Mouse (Mus musculus): ENCODE results near the gene Rnf144a.
"Not testable (repeated sequence)": the region's sequence is repeated elsewhere in the genome, so short reads cannot be mapped to it uniquely, and the experiment has no call there.

The Rnf144a gene

GRCm38 (mm10) chr12:26415104-26415771, at the start of gene Rnf144a:
Rnf144a (minus strand) TSS chr12:26415254.
- peak; percentile 88 for DNase-seq (ENCODE audit: low read depth, low spot score)

GRCm38 (mm10) chr12:26460091-26460490, 45.0 kb upstream of the Rnf144a start:
- DNase-seq (ENCODE audit: low read depth, low spot score): peak; percentile 14

DNA sequence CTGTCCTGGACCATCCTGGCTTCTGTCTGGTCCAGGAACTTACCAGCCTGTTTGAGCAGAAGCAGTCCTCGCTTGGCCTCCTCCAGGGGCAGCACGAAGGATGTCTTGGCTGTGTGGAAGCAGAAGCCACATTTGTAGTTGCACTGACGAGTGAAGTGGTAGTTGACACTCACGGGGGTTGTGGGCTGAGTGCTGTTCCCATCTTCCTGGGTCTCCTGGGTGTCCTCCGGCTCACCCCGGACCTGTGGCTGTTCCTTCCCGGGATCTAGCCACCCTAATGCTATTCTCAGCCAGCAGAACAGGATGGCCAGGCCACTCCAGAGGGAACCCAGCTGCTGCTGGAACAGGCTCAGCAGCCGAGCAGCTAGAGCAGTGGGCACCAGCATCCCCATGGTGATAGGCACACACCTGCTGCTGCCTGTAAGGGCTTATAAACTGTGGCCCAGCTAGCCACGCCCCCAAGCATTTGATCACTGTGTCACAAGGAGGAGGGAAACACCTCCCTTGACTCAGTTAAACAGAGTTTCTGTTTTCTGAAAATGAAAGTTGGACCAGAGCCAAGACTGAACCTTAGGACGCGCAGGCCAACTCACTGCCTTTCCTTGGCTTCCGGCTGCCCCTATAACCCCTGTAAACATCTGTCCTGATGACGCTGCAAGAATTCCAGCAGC, 41.1 kb upstream of the Rnf144a start, which contains the start of gene Rsad2:
Gene Rsad2 (minus strand): TSS at position 425 of the 671 bp plus-strand sequence.
- peak; percentile 93 for DNase-seq (ENCODE audit: low read depth, low spot score)

- DNase-seq (ENCODE audit: low read depth, low spot score): no peak
Measured at GRCm38 (mm10) chr12:26454682-26455081, 39.6 kb upstream of the Rnf144a start.

GRCm38 (mm10) chr12:26452951-26453350, 37.9 kb upstream of the Rnf144a start:
- no peak for DNase-seq (ENCODE audit: low read depth, low spot score)

GRCm38 (mm10) chr12:26451150-26451549, 36.1 kb upstream of the Rnf144a start:
- DNase-seq (ENCODE audit: low read depth, low spot score): no peak

DNA sequence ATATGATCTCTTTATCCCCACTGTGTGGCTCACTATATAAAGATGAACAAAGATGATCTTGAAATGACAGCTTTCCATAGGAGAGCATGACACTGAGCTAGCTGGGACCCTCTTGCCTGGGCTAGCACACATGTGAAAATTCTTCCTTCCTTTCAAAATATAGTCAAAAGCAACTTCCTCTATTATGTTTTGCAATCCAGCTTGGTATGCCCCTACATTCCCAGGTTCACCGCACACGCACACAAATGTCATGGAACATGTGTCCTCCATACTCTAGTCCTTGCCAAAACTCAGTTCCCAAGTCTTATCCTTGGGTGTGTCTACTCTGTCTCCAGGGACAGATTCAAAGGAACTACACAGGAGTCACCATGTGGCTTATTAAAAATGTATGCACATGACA, 34.4 kb upstream of the Rnf144a start:
- DNase-seq (ENCODE audit: low read depth, low spot score): no peak

- no peak for DNase-seq (ENCODE audit: low read depth, low spot score)
Measured at GRCm38 (mm10) chr12:26446377-26447045, 31.5 kb upstream of the Rnf144a start.

DNA sequence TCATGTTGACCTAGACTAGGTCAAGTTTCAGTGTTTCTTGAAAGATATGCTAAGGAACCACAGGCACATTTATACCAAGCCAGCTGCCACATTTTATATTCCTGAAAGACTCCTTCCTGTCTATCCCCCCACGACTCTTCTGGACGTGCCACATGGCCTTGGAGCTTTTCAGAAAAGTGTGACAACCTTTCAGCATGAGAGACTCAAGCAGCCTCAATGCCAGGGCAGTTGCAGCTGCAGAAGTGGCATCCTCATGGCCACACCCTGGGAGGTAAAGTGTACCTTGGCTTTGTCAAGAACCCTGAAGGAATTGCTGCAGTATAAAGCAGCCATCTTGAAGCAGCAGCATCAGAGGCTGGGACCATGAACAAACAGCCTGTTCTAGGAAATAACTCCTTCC, 29.5 kb upstream of the Rnf144a start:
- no peak for DNase-seq (ENCODE audit: low read depth, low spot score)

DNA sequence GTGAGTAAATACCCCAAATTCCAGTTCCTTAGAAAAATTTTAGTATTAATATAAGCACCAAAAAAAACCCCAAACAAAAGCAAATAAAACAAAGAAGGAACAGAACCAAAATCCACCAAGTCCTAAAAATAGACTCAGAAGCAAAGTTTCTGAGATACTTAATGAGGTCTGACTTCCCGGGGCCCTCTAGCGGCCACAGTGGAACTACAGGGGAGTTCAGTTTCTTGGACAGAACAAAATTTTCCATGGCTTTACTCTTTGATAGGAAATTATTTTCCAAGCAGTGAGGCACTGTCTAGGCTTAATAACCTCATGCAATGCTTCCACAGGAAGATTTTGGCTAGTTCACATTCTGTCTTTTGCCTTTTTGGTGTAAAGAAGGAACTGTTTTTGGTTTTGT, 29.0 kb upstream of the Rnf144a start:
- DNase-seq (ENCODE audit: low read depth, low spot score): peak; percentile 62

- DNase-seq (ENCODE audit: low read depth, low spot score): peak; percentile 21
Measured at GRCm38 (mm10) chr12:26439366-26439765, 24.3 kb upstream of the Rnf144a start.

GRCm38 (mm10) chr12:26437950-26438349, 22.9 kb upstream of the Rnf144a start:
- DNase-seq (ENCODE audit: low read depth, low spot score): no peak

GRCm38 (mm10) chr12:26436334-26436733, 21.3 kb upstream of the Rnf144a start:
- DNase-seq (ENCODE audit: low read depth, low spot score): no peak

GRCm38 (mm10) chr12:26428771-26429170, 13.7 kb upstream of the Rnf144a start:
- not testable (repeated sequence) for DNase-seq (ENCODE audit: low read depth, low spot score)

DNA sequence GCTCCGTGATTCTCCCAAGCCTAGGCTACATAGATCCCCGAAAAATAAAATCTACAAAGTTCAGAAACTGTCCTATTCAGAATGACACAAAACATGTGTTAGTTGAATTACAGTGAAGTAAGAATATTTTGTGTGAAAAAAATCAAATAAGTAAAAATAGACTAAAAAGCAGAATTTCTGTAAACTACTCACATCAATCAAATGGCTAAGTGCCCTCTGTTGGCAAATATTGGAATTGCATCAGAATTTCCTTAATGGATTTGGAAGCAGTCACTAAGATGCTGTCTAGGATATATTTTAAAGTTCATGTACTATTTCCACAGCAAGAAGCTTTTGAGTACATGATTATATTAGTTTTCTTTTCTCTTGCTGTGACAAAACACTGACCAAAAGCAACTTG, 9.8 kb upstream of the Rnf144a start:
- DNase-seq (ENCODE audit: low read depth, low spot score): peak; percentile 63

DNA sequence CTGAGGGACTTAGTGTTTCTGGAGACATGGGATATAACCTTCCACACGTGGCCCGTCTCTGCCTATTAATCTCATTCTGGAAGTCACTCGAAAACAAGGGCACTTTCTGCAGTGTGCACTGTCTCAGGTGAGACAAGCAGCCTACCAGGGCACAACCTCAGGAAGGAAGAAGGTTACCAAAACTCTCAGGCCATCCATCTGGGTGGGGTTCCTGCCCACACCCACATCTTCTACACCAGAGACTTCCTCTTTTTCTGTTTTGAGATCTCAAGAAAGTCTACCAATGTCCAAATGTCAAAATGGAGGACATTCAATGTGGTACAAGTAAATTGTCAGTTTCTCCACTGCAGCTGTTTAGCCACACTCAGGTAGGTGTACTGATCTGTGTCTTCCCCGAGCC, 3.3 kb upstream of the Rnf144a start:
- peak; percentile 32 for DNase-seq (ENCODE audit: low read depth, low spot score)

DNA sequence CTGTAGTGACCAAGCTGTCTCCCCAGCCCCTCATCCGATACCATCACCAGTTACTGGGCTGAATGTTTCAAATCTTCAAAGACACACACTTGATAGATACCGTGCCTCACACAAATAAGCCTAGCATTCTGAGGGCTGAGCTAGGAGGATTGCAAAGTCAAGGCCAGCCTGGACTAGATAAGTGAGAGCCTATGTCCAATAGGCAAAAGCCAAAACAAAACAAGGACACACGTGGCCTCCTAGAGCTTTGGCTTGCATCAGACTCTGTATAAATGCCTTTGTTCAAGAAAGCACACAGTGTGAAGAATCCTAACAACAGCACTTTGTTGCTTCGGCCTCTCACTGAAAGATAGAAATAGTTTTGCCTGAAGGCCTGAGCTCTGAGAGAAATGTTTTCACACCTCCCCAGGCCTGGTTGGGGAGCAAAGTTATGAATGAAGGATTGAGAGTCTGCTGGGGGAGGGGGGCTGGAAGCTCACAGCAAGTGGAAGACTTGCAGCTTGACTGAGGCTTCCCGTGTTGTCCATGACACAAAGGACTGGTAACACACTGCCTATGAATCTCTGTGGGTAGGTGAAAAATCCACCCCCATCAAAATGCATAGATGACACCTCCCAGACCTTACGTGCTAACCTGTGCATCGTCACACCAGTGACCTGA, 1.7 kb upstream of the Rnf144a start:
- no peak for DNase-seq (ENCODE audit: low read depth, low spot score)

GRCm38 (mm10) chr12:26414451-26415103, 477 bp downstream of the Rnf144a start:
- no peak for DNase-seq (ENCODE audit: low read depth, low spot score)

DNA sequence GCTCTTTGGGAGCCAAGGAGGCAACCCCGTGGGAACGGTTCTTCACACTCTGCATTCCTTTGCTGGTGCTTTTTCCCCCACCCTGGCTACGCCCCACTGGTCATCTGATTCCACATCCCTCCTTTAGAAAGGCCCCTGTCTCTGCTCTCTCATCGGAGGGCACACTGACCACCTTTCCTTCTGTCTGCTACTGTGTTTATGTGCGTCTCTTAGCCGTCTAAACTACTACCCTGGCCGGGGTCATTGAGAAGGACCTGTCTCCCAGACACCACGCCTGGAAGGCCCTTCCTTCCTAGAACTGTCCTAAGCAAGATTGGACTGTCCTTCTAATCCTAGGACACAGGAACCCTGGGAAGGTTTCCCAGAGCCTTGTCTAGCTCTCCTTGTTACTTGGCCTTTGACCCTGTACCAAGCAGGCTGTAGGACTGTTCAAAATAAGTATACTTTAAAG, 1.1 kb downstream of the Rnf144a start:
- DNase-seq (ENCODE audit: low read depth, low spot score): no peak

DNA sequence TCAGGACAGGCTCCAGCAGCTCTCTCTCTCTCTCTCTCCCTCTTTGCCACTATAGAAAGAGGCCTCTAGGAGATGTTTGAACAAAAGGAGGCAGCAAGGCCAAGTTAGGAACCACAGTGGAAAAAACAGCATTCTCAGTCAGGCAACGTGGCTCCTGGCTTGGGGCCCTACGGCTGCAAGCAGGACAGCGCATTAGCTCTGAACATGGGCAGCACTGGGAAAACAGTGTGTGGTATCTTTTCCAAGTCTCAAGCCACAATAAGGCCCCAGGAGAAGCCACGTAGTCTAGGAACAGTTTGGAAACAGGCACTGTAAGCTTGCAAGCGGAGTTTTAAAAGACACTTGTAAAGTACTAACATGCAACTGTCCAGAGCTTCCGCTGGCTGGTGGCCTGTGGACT, 2.3 kb downstream of the Rnf144a start:
- no peak for DNase-seq (ENCODE audit: low read depth, low spot score)

- no peak for DNase-seq (ENCODE audit: low read depth, low spot score)
Measured at GRCm38 (mm10) chr12:26411841-26412450, 3.1 kb downstream of the Rnf144a start.

Measured in CD4-positive helper T cell, adult 2 months (primary cell).